Mouse (Mus musculus): ENCODE data around the gene Ttc39d.

DNA sequence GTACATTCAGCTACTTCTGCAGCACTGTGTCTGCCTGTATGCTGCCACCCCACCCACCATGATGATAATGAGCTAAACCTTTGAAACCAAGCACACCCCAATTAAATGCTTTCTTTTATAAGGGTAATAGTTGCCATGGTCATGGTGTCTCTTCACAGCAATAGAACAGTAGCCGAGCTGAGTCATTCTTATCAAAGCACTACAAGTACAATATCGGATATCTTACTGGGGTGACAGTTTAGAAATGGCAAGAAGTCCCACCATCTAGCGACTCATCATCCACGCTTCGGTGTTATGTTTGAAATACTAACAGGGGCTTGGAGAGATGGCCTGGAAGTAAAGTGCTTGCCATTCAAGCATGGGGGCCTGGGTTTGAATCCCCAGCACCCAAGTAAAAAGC lies 26.6 kb downstream of the Ttc39d start:
- no peak for TF ChIP-seq GATA1 (IDR thresholded peaks at IDR 0.05; ENCODE audit: borderline replicate concordance, low read length)
- TF ChIP-seq FLI1 (IDR thresholded peaks at IDR 0.05; ENCODE audit: low read length), result no peak

Data from megakaryocyte, embryonic 14.5 days (primary cell).